Mouse (Mus musculus) C2C12 (cell line): ENCODE data around the gene Slc26a5. TPM values are rescaled to one million over a fixed set of nuclear protein-coding genes. Genes with fewer than 3 reads are reported as not detected.

ENCODE experiments used
- H3K27me3 ChIP-seq: one replicate; pipeline ENCODE4 v1.6.1; 2011; ENCODE audit not compliant: control insufficient read depth, insufficient read depth, insufficient read length
- H3K36me3 ChIP-seq: one replicate; pipeline ENCODE4 v1.6.1; 2011; ENCODE audit not compliant: control insufficient read depth, insufficient read depth
- H3K4me3 ChIP-seq: one replicate; pipeline ENCODE4 v1.5.1; 2011; ENCODE audit warnings: mild to moderate bottlenecking, control low read depth; ENCODE audit not compliant: poor library complexity, insufficient read depth, severe bottlenecking
- H3K79me2 ChIP-seq: one replicate; pipeline ENCODE4 v1.6.1; 2011; ENCODE audit not compliant: control insufficient read depth, insufficient read depth
- H3K79me3 ChIP-seq: one replicate; pipeline ENCODE4 v1.6.1; 2011; ENCODE audit warnings: low read depth, control low read depth
- H3ac ChIP-seq: one replicate; pipeline ENCODE3; 2011; ENCODE audit warnings: low read depth; ENCODE audit not compliant: control insufficient read depth, insufficient read length
- CEBPB ChIP-seq: IDR thresholded peaks from one replicate; pipeline ENCODE4 v1.6.1; 2011; ENCODE audit warnings: low read depth, mild to moderate bottlenecking, control low read depth, moderate library complexity
- CTCF ChIP-seq: IDR thresholded peaks from one replicate; pipeline ENCODE4 v1.5.1; 2011; ENCODE audit not compliant: control insufficient read depth, insufficient read depth, insufficient read length
- FOSL1 ChIP-seq: IDR thresholded peaks from one replicate; pipeline ENCODE4 v1.8.0; 2011; ENCODE audit warnings: mild to moderate bottlenecking, low read length; ENCODE audit not compliant: poor library complexity, insufficient read depth, severe bottlenecking
- MAX ChIP-seq: IDR thresholded peaks from one replicate; pipeline ENCODE4 v1.6.1; 2011; ENCODE audit warnings: mild to moderate bottlenecking, control low read depth
- MYOD1 ChIP-seq: IDR thresholded peaks from one replicate; pipeline ENCODE4 v1.6.1; 2011; ENCODE audit warnings: low read depth; ENCODE audit not compliant: control insufficient read depth, insufficient read length
- MYOG ChIP-seq: IDR thresholded peaks from one replicate; pipeline ENCODE4 v1.6.1; 2011; ENCODE audit not compliant: control insufficient read depth, insufficient read length; ENCODE audit errors: extremely low read depth
- USF1 ChIP-seq: IDR thresholded peaks from one replicate; pipeline ENCODE4 v1.6.1; 2011; ENCODE audit warnings: low read depth, mild to moderate bottlenecking, control low read depth, moderate library complexity
- polyA plus RNA-seq: library from polyadenylated mRNA; unstranded; fragments of >200 nt; fragmentation: generic; extraction: Trizol; gene quantifications from one replicate; pipeline ENCODE4 v1.2.1, GENCODE M21; 2012; ENCODE audit warnings: missing spikeins

Slc26a5 gene
- polyA plus RNA-seq, 1 experiment, result not detected

GRCm38 (mm10) chr5:21776491-21776890 lies 88.9 kb downstream of the Slc26a5 start:
- H3K36me3 ChIP-seq, result peaks cover 66% of the 10 kb centered on the region
- no peaks in the 10 kb centered on the region for H3K79me3 ChIP-seq
- TF ChIP-seq MYOG, result no peak
- TF ChIP-seq FOSL1, result no peak
- TF ChIP-seq CTCF, result no peak
- TF ChIP-seq USF1, result no peak
- no peak for TF ChIP-seq MAX
- no peak for TF ChIP-seq MYOD1
- no peak for TF ChIP-seq CEBPB
- no peaks in the 10 kb centered on the region for H3K27me3 ChIP-seq
- no peak overlapping the region for H3K4me3 ChIP-seq
- H3K79me2 ChIP-seq, result peaks cover 12% of the 10 kb centered on the region
- no peak overlapping the region for H3ac ChIP-seq

DNA sequence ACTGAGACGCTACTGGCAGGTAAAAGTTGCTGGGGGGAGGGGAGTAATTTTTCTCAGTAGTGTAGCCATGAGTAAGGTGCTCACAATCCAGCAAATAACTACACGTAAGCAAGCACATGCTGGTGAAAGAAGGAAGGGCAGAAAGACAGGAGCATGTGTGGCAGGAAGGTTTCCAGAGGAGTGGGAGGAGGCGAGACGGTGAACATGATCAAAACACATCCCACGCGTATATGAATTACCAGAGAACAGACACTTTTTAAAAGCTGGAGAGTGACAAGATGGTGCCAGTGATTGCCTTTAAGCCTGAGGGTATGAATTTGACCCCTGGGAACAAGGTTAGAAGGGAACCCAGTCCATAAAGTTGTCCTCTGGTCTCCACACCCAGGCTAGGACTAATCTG lies 95.6 kb downstream of the Slc26a5 start:
- H3ac ChIP-seq, result no peak overlapping the region
- H3K36me3 ChIP-seq, result peaks cover 64% of the 10 kb centered on the region
- H3K27me3 ChIP-seq, result no peaks in the 10 kb centered on the region
- no peak overlapping the region for H3K4me3 ChIP-seq
- no peaks in the 10 kb centered on the region for H3K79me2 ChIP-seq
- no peaks in the 10 kb centered on the region for H3K79me3 ChIP-seq
- no peak for TF ChIP-seq MYOD1
- no peak for TF ChIP-seq MYOG
- TF ChIP-seq MAX, result no peak
- TF ChIP-seq USF1, result no peak
- no peak for TF ChIP-seq FOSL1
- no peak for TF ChIP-seq CEBPB
- no peak for TF ChIP-seq CTCF

- Histone ChIP-seq H3K4me3 (no peak overlapping the region), H3K79me3 (no peaks in the 10 kb centered on the region), H3K36me3 (peaks cover 64% of the 10 kb centered on the region), H3ac (no peak overlapping the region), H3K27me3 (no peaks in the 10 kb centered on the region), H3K79me2 (no peaks in the 10 kb centered on the region)
- TF ChIP-seq MYOD1 (no peak), CEBPB (no peak), CTCF (no peak), FOSL1 (no peak), MAX (no peak), MYOG (no peak), USF1 (no peak)
Measured at GRCm38 (mm10) chr5:21768506-21768905, 96.9 kb downstream of the Slc26a5 start.

Other genes starting within 250 kb of the Slc26a5 start
- 0.07 TPM for gene Fbxl13, start 220.0 kb downstream of the Slc26a5 start, polyA plus RNA-seq
- 13.3 TPM for gene Armc10, start 219.8 kb downstream of the Slc26a5 start, polyA plus RNA-seq
- 0.50 TPM for gene Napepld, start 164.2 kb downstream of the Slc26a5 start, polyA plus RNA-seq
- gene Pmpcb, start 128.5 kb downstream of the Slc26a5 start, polyA plus RNA-seq, result 92.8 TPM
- 22.3 TPM for gene Dnajc2, start 80.4 kb downstream of the Slc26a5 start, polyA plus RNA-seq
- gene Psmc2, start 80.3 kb downstream of the Slc26a5 start, polyA plus RNA-seq, result 141 TPM